Mouse (Mus musculus): Measurements from ENCODE around the gene C1ql2. TPM values are rescaled to one million over a fixed set of nuclear protein-coding genes. Genes with fewer than 3 reads are reported as not detected.

The C1ql2 gene
- not detected in 2 replicates for polyA plus RNA-seq (2012; rRNA removed)

- no peak within 1 kb of the TSS; the same call in 1 of the 2 replicates for H3K4me3 ChIP-seq (ENCODE audit: control insufficient read depth, low read depth, low read length)
- H3K36me3 ChIP-seq (ENCODE audit: control insufficient read depth, insufficient read depth, low read length), result no peaks in the 10 kb centered on the region
- H3K27me3 ChIP-seq (ENCODE audit: control insufficient read depth, insufficient read depth, low read length), result 0 out of 2 replicates have a peak, but pooled peaks cover 2% of the 10 kb centered on the region
- TF ChIP-seq CTCF (IDR thresholded peaks at IDR 0.05; ENCODE audit: control insufficient read depth, insufficient read depth, insufficient replicate concordance, low read depth, low read length), result no peak
- TF ChIP-seq POLR2A (IDR thresholded peaks at IDR 0.05; ENCODE audit: control insufficient read depth, low read depth, low read length), result no peak
- no peak within 1 kb of the TSS for H3K27ac ChIP-seq (ENCODE audit: control insufficient read depth, insufficient read depth, low read depth, low read length)
- H3K4me1 ChIP-seq (ENCODE audit: control insufficient read depth, insufficient read depth, low read length), result peaks cover 5% of the 10 kb centered on the region
These were observed at the start of gene C1ql2 for GRCm38 (mm10) chr1:120340419-120341171. TSS of gene C1ql2 (plus strand) at chr1:120340582.

GRCm38 (mm10) chr1:120291709-120292108 lies 48.7 kb upstream of the C1ql2 start:
- Histone ChIP-seq H3K27me3 (ENCODE audit: control insufficient read depth, insufficient read depth, low read length) (no peaks in the 10 kb centered on the region), H3K36me3 (ENCODE audit: control insufficient read depth, insufficient read depth, low read length) (no peaks in the 10 kb centered on the region), H3K27ac (ENCODE audit: control insufficient read depth, insufficient read depth, low read depth, low read length) (no peak overlapping the region), H3K4me3 (ENCODE audit: control insufficient read depth, low read depth, low read length) (no peak overlapping the region), H3K4me1 (ENCODE audit: control insufficient read depth, insufficient read depth, low read length) (no peaks in the 10 kb centered on the region)
- no peak for TF ChIP-seq POLR2A (IDR thresholded peaks at IDR 0.05; ENCODE audit: control insufficient read depth, low read depth, low read length)
- no peak for TF ChIP-seq CTCF (IDR thresholded peaks at IDR 0.05; ENCODE audit: control insufficient read depth, insufficient read depth, insufficient replicate concordance, low read depth, low read length)

- Histone ChIP-seq H3K27ac (ENCODE audit: control insufficient read depth, insufficient read depth, low read depth, low read length) (no peak overlapping the region), H3K4me3 (ENCODE audit: control insufficient read depth, low read depth, low read length) (no peak overlapping the region), H3K4me1 (ENCODE audit: control insufficient read depth, insufficient read depth, low read length) (no peaks in the 10 kb centered on the region), H3K27me3 (ENCODE audit: control insufficient read depth, insufficient read depth, low read length) (no peaks in the 10 kb centered on the region), H3K36me3 (ENCODE audit: control insufficient read depth, insufficient read depth, low read length) (no peaks in the 10 kb centered on the region)
- TF ChIP-seq POLR2A (IDR thresholded peaks at IDR 0.05; ENCODE audit: control insufficient read depth, low read depth, low read length) (no peak), CTCF (IDR thresholded peaks at IDR 0.05; ENCODE audit: control insufficient read depth, insufficient read depth, insufficient replicate concordance, low read depth, low read length) (no peak)
These were observed 46.6 kb upstream of the C1ql2 start for GRCm38 (mm10) chr1:120293803-120294202.

GRCm38 (mm10) chr1:120296936-120297335 lies 43.4 kb upstream of the C1ql2 start:
- Histone ChIP-seq H3K27me3 (ENCODE audit: control insufficient read depth, insufficient read depth, low read length) (no peaks in the 10 kb centered on the region), H3K4me3 (ENCODE audit: control insufficient read depth, low read depth, low read length) (no peak overlapping the region), H3K36me3 (ENCODE audit: control insufficient read depth, insufficient read depth, low read length) (no peaks in the 10 kb centered on the region), H3K4me1 (ENCODE audit: control insufficient read depth, insufficient read depth, low read length) (no peaks in the 10 kb centered on the region), H3K27ac (ENCODE audit: control insufficient read depth, insufficient read depth, low read depth, low read length) (no peak overlapping the region)
- TF ChIP-seq CTCF (IDR thresholded peaks at IDR 0.05; ENCODE audit: control insufficient read depth, insufficient read depth, insufficient replicate concordance, low read depth, low read length) (no peak), POLR2A (IDR thresholded peaks at IDR 0.05; ENCODE audit: control insufficient read depth, low read depth, low read length) (no peak)

GRCm38 (mm10) chr1:120305801-120306200 lies 34.6 kb upstream of the C1ql2 start:
- H3K4me3 ChIP-seq (ENCODE audit: control insufficient read depth, low read depth, low read length), result no peak overlapping the region
- H3K27me3 ChIP-seq (ENCODE audit: control insufficient read depth, insufficient read depth, low read length), result no peaks in the 10 kb centered on the region
- H3K36me3 ChIP-seq (ENCODE audit: control insufficient read depth, insufficient read depth, low read length), result no peaks in the 10 kb centered on the region
- H3K27ac ChIP-seq (ENCODE audit: control insufficient read depth, insufficient read depth, low read depth, low read length), result no peak overlapping the region
- TF ChIP-seq POLR2A (IDR thresholded peaks at IDR 0.05; ENCODE audit: control insufficient read depth, low read depth, low read length) (no peak), CTCF (IDR thresholded peaks at IDR 0.05; ENCODE audit: control insufficient read depth, insufficient read depth, insufficient replicate concordance, low read depth, low read length) (no peak)
- no peaks in the 10 kb centered on the region for H3K4me1 ChIP-seq (ENCODE audit: control insufficient read depth, insufficient read depth, low read length)

GRCm38 (mm10) chr1:120321270-120322021 lies 18.9 kb upstream of the C1ql2 start:
- H3K27ac ChIP-seq (ENCODE audit: control insufficient read depth, insufficient read depth, low read depth, low read length), result no peak overlapping the region
- H3K4me3 ChIP-seq (ENCODE audit: control insufficient read depth, low read depth, low read length), result no peak overlapping the region
- no peaks in the 10 kb centered on the region for H3K27me3 ChIP-seq (ENCODE audit: control insufficient read depth, insufficient read depth, low read length)
- no peak for TF ChIP-seq POLR2A (IDR thresholded peaks at IDR 0.05; ENCODE audit: control insufficient read depth, low read depth, low read length)
- no peak for TF ChIP-seq CTCF (IDR thresholded peaks at IDR 0.05; ENCODE audit: control insufficient read depth, insufficient read depth, insufficient replicate concordance, low read depth, low read length)
- H3K36me3 ChIP-seq (ENCODE audit: control insufficient read depth, insufficient read depth, low read length), result no peaks in the 10 kb centered on the region
- H3K4me1 ChIP-seq (ENCODE audit: control insufficient read depth, insufficient read depth, low read length), result no peaks in the 10 kb centered on the region

- H3K36me3 ChIP-seq (ENCODE audit: control insufficient read depth, insufficient read depth, low read length), result no peaks in the 10 kb centered on the region
- H3K4me3 ChIP-seq (ENCODE audit: control insufficient read depth, low read depth, low read length), result no peak overlapping the region
- no peaks in the 10 kb centered on the region for H3K4me1 ChIP-seq (ENCODE audit: control insufficient read depth, insufficient read depth, low read length)
- TF ChIP-seq POLR2A (IDR thresholded peaks at IDR 0.05; ENCODE audit: control insufficient read depth, low read depth, low read length), result no peak
- no peak for TF ChIP-seq CTCF (IDR thresholded peaks at IDR 0.05; ENCODE audit: control insufficient read depth, insufficient read depth, insufficient replicate concordance, low read depth, low read length)
- no peaks in the 10 kb centered on the region for H3K27me3 ChIP-seq (ENCODE audit: control insufficient read depth, insufficient read depth, low read length)
- H3K27ac ChIP-seq (ENCODE audit: control insufficient read depth, insufficient read depth, low read depth, low read length), result no peak overlapping the region
These were observed 17.2 kb upstream of the C1ql2 start for GRCm38 (mm10) chr1:120323131-120323561.

Data from testis, adult 2 months (tissue).